Mouse (Mus musculus) liver, embryonic 13.5 days (tissue): ENCODE results near the gene Hdac10. TPM values are rescaled to one million over a fixed set of nuclear protein-coding genes. Genes with fewer than 3 reads are reported as not detected.
A peak's percentile ranks its signal among the peaks of the same experiment; 100 is the strongest.

ENCODE experiments used
- ATAC-seq: fragments of 200-750 bp; cut with Nextera tagmentation; 2 replicates; pipeline ENCODE4 v1.8.0; 2017; ENCODE audit warnings: low read depth, mild to moderate bottlenecking, moderate number of reproducible peaks, moderate library complexity
- DNase-seq: peaks from one replicate; pipeline ENCODE4 v3.0.0; 2022
- H3K27ac ChIP-seq: fragments of 300-500 bp; sonication (generic); 2 replicates; pipeline ENCODE4 v1.5.1; 2015; ENCODE audit warnings: moderate library complexity, mild to moderate bottlenecking, inconsistent platforms
- H3K27me3 ChIP-seq: fragments of 300-500 bp; sonication (generic); 2 replicates; pipeline ENCODE4 v1.6.1; 2015; ENCODE audit warnings: mild to moderate bottlenecking, inconsistent platforms
- H3K36me3 ChIP-seq: fragments of 300-500 bp; sonication (generic); 2 replicates; pipeline ENCODE4 v1.6.1; 2015; ENCODE audit warnings: mild to moderate bottlenecking, inconsistent platforms
- H3K4me1 ChIP-seq: fragments of 300-500 bp; sonication (generic); replicated peaks from 2 replicates; pipeline ENCODE4 v1.6.1; 2015; ENCODE audit warnings: inconsistent platforms
- H3K4me2 ChIP-seq: fragments of 300-500 bp; sonication (generic); 2 replicates; pipeline ENCODE4 v1.6.1; 2015; ENCODE audit warnings: inconsistent platforms, mild to moderate bottlenecking, moderate library complexity
- H3K4me3 ChIP-seq: fragments of 300-500 bp; sonication (generic); replicated peaks from 2 replicates; pipeline ENCODE4 v1.5.1; 2015; ENCODE audit warnings: mild to moderate bottlenecking, inconsistent platforms
- H3K9ac ChIP-seq: fragments of 300-500 bp; sonication (generic); 2 replicates; pipeline ENCODE4 v1.6.1; 2015; ENCODE audit warnings: mild to moderate bottlenecking, inconsistent platforms
- H3K9me3 ChIP-seq: fragments of 300-500 bp; sonication (generic); replicated peaks from 2 replicates; pipeline ENCODE4 v1.6.1; 2016; ENCODE audit warnings: inconsistent platforms
- WGBS: fragments of 180-500 bp; shearing (Covaris S2); methylation state at CpG from one replicate; pipeline ENCODE4 v1.1.7; 2015; ENCODE audit not compliant: insufficient replicate concordance; 5-methylcytosine and 5-hydroxymethylcytosine counted together
- polyA plus RNA-seq: library from polyadenylated mRNA; unstranded; fragments of >200 nt; fragmentation: Nextera tagmentation; extraction: Ambion mirVana; gene quantifications from 2 replicates; pipeline ENCODE4 v1.2.1, GENCODE M21; 2015

Hdac10 gene
- polyA plus RNA-seq, 1 experiment from 2014 or later: 10.2 TPM

- Histone ChIP-seq H3K27me3 (peaks cover 90% of the 10 kb centered on the region), H3K9me3 (no peaks in the 10 kb centered on the region)
- ATAC-seq: no peak
These were observed 10.0 kb upstream of the Hdac10 start for GRCm38 (mm10) chr15:89138531-89138930.

GRCm38 (mm10) chr15:89138046-89138405, 9.5 kb upstream of the Hdac10 start:
- 57% methylated on average over 7 of the region's 7 CpGs for WGBS
- peaks cover 86% of the 10 kb centered on the region for H3K27me3 ChIP-seq

More at GRCm38 (mm10) chr15:89138531-89138930, 10.0 kb upstream of the Hdac10 start:
- DNase-seq: no peak
- Histone ChIP-seq H3K9ac (no peak overlapping the region), H3K4me1 (peaks cover 12% of the 10 kb centered on the region; the same call in 1 of the 2 replicates), H3K36me3 (no peaks in the 10 kb centered on the region), H3K4me3 (no peak overlapping the region), H3K27ac (no peak overlapping the region), H3K4me2 (no peak overlapping the region)
- 61% methylated on average over 6 of the region's 6 CpGs for WGBS

GRCm38 (mm10) chr15:89137378-89138045, 9.0 kb upstream of the Hdac10 start:
- ATAC-seq: no peak
- WGBS: 57% methylated on average over 11 of the region's 11 CpGs

More at GRCm38 (mm10) chr15:89138046-89138405, 9.5 kb upstream of the Hdac10 start:
- Histone ChIP-seq H3K4me2 (no peak overlapping the region), H3K9ac (no peak overlapping the region), H3K27ac (no peak overlapping the region), H3K9me3 (no peaks in the 10 kb centered on the region), H3K36me3 (no peaks in the 10 kb centered on the region), H3K4me3 (no peak overlapping the region), H3K4me1 (peaks cover 12% of the 10 kb centered on the region; the same call in 1 of the 2 replicates)
- no peak for ATAC-seq
- no peak for DNase-seq

GRCm38 (mm10) chr15:89136461-89137155, 8.1 kb upstream of the Hdac10 start:
- Histone ChIP-seq H3K27me3 (peaks cover 77% of the 10 kb centered on the region), H3K4me2 (no peak overlapping the region), H3K27ac (no peak overlapping the region), H3K4me1 (peaks cover 12% of the 10 kb centered on the region; the same call in 1 of the 2 replicates), H3K9ac (no peak overlapping the region), H3K4me3 (no peak overlapping the region), H3K9me3 (no peaks in the 10 kb centered on the region), H3K36me3 (no peaks in the 10 kb centered on the region)
- ATAC-seq: no peak
- 67% methylated on average over 5 of the region's 5 CpGs for WGBS
- no peak for DNase-seq

More at GRCm38 (mm10) chr15:89137378-89138045, 9.0 kb upstream of the Hdac10 start:
- H3K27ac ChIP-seq: no peak overlapping the region
- H3K4me3 ChIP-seq: no peak overlapping the region
- H3K4me1 ChIP-seq: peaks cover 12% of the 10 kb centered on the region; the same call in 1 of the 2 replicates
- H3K9ac ChIP-seq: no peak overlapping the region
- peaks cover 86% of the 10 kb centered on the region for H3K27me3 ChIP-seq
- no peaks in the 10 kb centered on the region for H3K9me3 ChIP-seq
- no peak for DNase-seq
- H3K4me2 ChIP-seq: no peak overlapping the region
- H3K36me3 ChIP-seq: no peaks in the 10 kb centered on the region

- Histone ChIP-seq H3K27me3 (peaks cover 38% of the 10 kb centered on the region), H3K4me1 (peaks cover 22% of the 10 kb centered on the region), H3K9ac (no peak overlapping the region), H3K4me2 (no peak overlapping the region), H3K9me3 (no peaks in the 10 kb centered on the region), H3K36me3 (no peaks in the 10 kb centered on the region), H3K27ac (no peak overlapping the region), H3K4me3 (no peak overlapping the region)
- 15% methylated on average over 3 of the region's 3 CpGs for WGBS
- DNase-seq: no peak
- no peak for ATAC-seq
These were observed 2.8 kb upstream of the Hdac10 start for GRCm38 (mm10) chr15:89131316-89131715.

GRCm38 (mm10) chr15:89130245-89130644, 1.7 kb upstream of the Hdac10 start:
- Histone ChIP-seq H3K27ac (no peak overlapping the region), H3K27me3 (peaks cover 28% of the 10 kb centered on the region), H3K36me3 (peaks cover 2% of the 10 kb centered on the region; the same call in 1 of the 2 replicates), H3K4me2 (no peak overlapping the region), H3K9me3 (no peaks in the 10 kb centered on the region), H3K4me1 (peaks cover 22% of the 10 kb centered on the region), H3K9ac (no peak overlapping the region), H3K4me3 (no peak overlapping the region)
- ATAC-seq (no peak), DNase-seq (no peak)

- peaks cover 12% of the 10 kb centered on the region; the same call in 1 of the 2 replicates for H3K27me3 ChIP-seq
- H3K9ac ChIP-seq: peak overlapping the region; percentile 80
- 67% methylated on average over 8 of the region's 8 CpGs for WGBS
- no peak for ATAC-seq
- no peaks in the 10 kb centered on the region for H3K9me3 ChIP-seq
- peak overlapping the region; percentile 90 for H3K4me2 ChIP-seq
- H3K4me1 ChIP-seq: peaks cover 37% of the 10 kb centered on the region
- H3K36me3 ChIP-seq: peaks cover 5% of the 10 kb centered on the region; the same call in 1 of the 2 replicates
- no peak for DNase-seq
- 0 out of 2 replicates have a peak overlapping the region, but pooled peaks have one; percentile 81 for H3K27ac ChIP-seq
- H3K4me3 ChIP-seq: peak overlapping the region; percentile 69
These were observed 1.0 kb downstream of the Hdac10 start for GRCm38 (mm10) chr15:89127364-89127940.

GRCm38 (mm10) chr15:89126622-89127021, 1.9 kb downstream of the Hdac10 start:
- Histone ChIP-seq H3K27me3 (peaks cover 12% of the 10 kb centered on the region; the same call in 1 of the 2 replicates), H3K4me2 (no peak overlapping the region), H3K4me3 (no peak overlapping the region), H3K36me3 (peaks cover 5% of the 10 kb centered on the region; the same call in 1 of the 2 replicates), H3K9me3 (no peaks in the 10 kb centered on the region), H3K9ac (no peak overlapping the region), H3K4me1 (peaks cover 45% of the 10 kb centered on the region), H3K27ac (no peak overlapping the region)
- DNase-seq (no peak), ATAC-seq (no peak)
- whole genome bisulfite sequencing: 75% methylated on average over 8 of the region's 8 CpGs

GRCm38 (mm10) chr15:89125351-89125750, 3.1 kb downstream of the Hdac10 start:
- Histone ChIP-seq H3K4me3 (no peak overlapping the region), H3K27ac (no peak overlapping the region), H3K9me3 (no peaks in the 10 kb centered on the region), H3K27me3 (peaks cover 6% of the 10 kb centered on the region; the same call in 1 of the 2 replicates), H3K4me2 (no peak overlapping the region), H3K4me1 (peaks cover 58% of the 10 kb centered on the region), H3K9ac (no peak overlapping the region), H3K36me3 (peaks cover 11% of the 10 kb centered on the region; the same call in 1 of the 2 replicates)
- 89% methylated on average over 9 of the region's 9 CpGs for WGBS
- no peak for DNase-seq
- no peak for ATAC-seq

- no peak overlapping the region for H3K27ac ChIP-seq
- 76% methylated on average over 3 of the region's 3 CpGs for WGBS
- ATAC-seq: no peak
- no peak overlapping the region; the same call in 1 of the 2 replicates for H3K4me2 ChIP-seq
- H3K9me3 ChIP-seq: no peaks in the 10 kb centered on the region
- no peak overlapping the region for H3K4me3 ChIP-seq
- no peak for DNase-seq
- 0 out of 2 replicates have a peak overlapping the region, but pooled peaks have one; percentile 92 for H3K9ac ChIP-seq
- no peaks in the 10 kb centered on the region for H3K27me3 ChIP-seq
- peaks cover 66% of the 10 kb centered on the region for H3K4me1 ChIP-seq
- H3K36me3 ChIP-seq: peaks cover 22% of the 10 kb centered on the region
These were observed 4.2 kb downstream of the Hdac10 start for GRCm38 (mm10) chr15:89124312-89124711.

GRCm38 (mm10) chr15:89123595-89123994, 4.9 kb downstream of the Hdac10 start:
- Histone ChIP-seq H3K9ac (peak overlapping the region; percentile 92), H3K4me2 (peak overlapping the region; percentile 97), H3K27ac (peak overlapping the region; percentile 69), H3K27me3 (no peaks in the 10 kb centered on the region), H3K4me3 (peak overlapping the region; percentile 94), H3K4me1 (peaks cover 64% of the 10 kb centered on the region), H3K9me3 (no peaks in the 10 kb centered on the region), H3K36me3 (peaks cover 28% of the 10 kb centered on the region)
- 39% methylated on average over 11 of the region's 11 CpGs for WGBS
- DNase-seq (peak; percentile 34), ATAC-seq (no peak)
